Comparison of ENCODE assay signal across 29 mouse cellular contexts in genomic region chr1:181872639-181873038, GRCm38 (mm10). TPM values are rescaled to one million over a fixed set of nuclear protein-coding genes. Genes with fewer than 3 reads are reported as not detected.
DNase-seq lines count a peak whose midpoint lies in the region; ATAC-seq lines count a peak whose summit lies in the region.
"Had no signal": no experiment of that assay in that cellular context is flagged by ENCODE, and none has a peak within 500 bp of the region (broad histone marks: within the 10 kb centered on the region; RNA-seq: fewer than 3 reads in every experiment).

No protein-coding gene starts in this region.

- no peak overlapping the region for H3K27ac ChIP-seq in heart, embryonic 11.5 days (ENCODE audit: low read depth, low read length)
- H3K27ac ChIP-seq in liver, embryonic 12.5 days = no peak overlapping the region
- H3K27ac ChIP-seq: embryonic facial prominence, embryonic 12.5 days; embryonic facial prominence, embryonic 15.5 days; gastrocnemius, adult 2 months; heart, adult 2 months; heart, embryonic 13.5 days; hindbrain, embryonic 10.5 days; hindbrain, embryonic 13.5 days; intestine, embryonic 15.5 days had no signal

- H3K27me3 ChIP-seq in heart, embryonic 11.5 days (ENCODE audit: control insufficient read depth, insufficient read depth, low read length) = no peaks in the 10 kb centered on the region
- H3K27me3 ChIP-seq in liver, embryonic 12.5 days (replicated peaks) = no peaks in the 10 kb centered on the region
- H3K27me3 ChIP-seq: CH12.LX; embryonic facial prominence, embryonic 12.5 days; embryonic facial prominence, embryonic 15.5 days; heart, embryonic 13.5 days; hindbrain, embryonic 13.5 days; intestine, embryonic 15.5 days; Patski had no signal

- 68% methylated on average over 3 of the region's 3 CpGs for WGBS in heart, embryonic 11.5 days (ENCODE audit: insufficient replicate concordance)
- WGBS in liver, embryonic 12.5 days (ENCODE audit: insufficient replicate concordance) = 46% methylated on average over 3 of the region's 3 CpGs

- no peak overlapping the region for H3K9ac ChIP-seq in heart, embryonic 11.5 days (ENCODE audit: low read depth, low read length)
- no peak overlapping the region for H3K9ac ChIP-seq in liver, embryonic 12.5 days
- H3K9ac ChIP-seq: embryonic facial prominence, embryonic 12.5 days; embryonic facial prominence, embryonic 15.5 days; forebrain, postnatal 0 days; heart, embryonic 13.5 days; hindbrain, embryonic 13.5 days; intestine, embryonic 15.5 days had no signal

- no peak overlapping the region for H3K4me2 ChIP-seq in heart, embryonic 11.5 days
- H3K4me2 ChIP-seq in liver, embryonic 12.5 days = no peak overlapping the region
- H3K4me2 ChIP-seq: embryonic facial prominence, embryonic 12.5 days; embryonic facial prominence, embryonic 15.5 days; heart, embryonic 13.5 days; hindbrain, embryonic 13.5 days; intestine, embryonic 15.5 days had no signal

- no peak for ATAC-seq in heart, embryonic 11.5 days (replicated peaks; ENCODE audit: insufficient number of reproducible peaks, low FRiP score, low TSS enrichment)
- peak; percentile 81 for ATAC-seq in granulocyte monocyte progenitor cell, adult 5-6 weeks (replicated peaks; ENCODE audit: poor library complexity, severe bottlenecking)
- peak; percentile 54 for ATAC-seq in megakaryocyte progenitor cell, adult 5-6 weeks (replicated peaks; ENCODE audit: poor library complexity)
- ATAC-seq in liver, embryonic 12.5 days = no peak
- ATAC-seq: forebrain, embryonic 14.5 days; forebrain, postnatal 0 days; hindbrain, embryonic 16.5 days; intestine, embryonic 15.5 days; Patski had no signal

- H3K4me3 ChIP-seq in heart, embryonic 11.5 days (ENCODE audit: low read depth, low read length) = no peak overlapping the region
- H3K4me3 ChIP-seq in liver, embryonic 12.5 days = no peak overlapping the region
- H3K4me3 ChIP-seq: embryonic facial prominence, embryonic 12.5 days; embryonic facial prominence, embryonic 15.5 days; gastrocnemius, adult 2 months; heart, adult 2 months; heart, embryonic 13.5 days; hindbrain, embryonic 10.5 days; hindbrain, embryonic 13.5 days; intestine, embryonic 15.5 days had no signal

- no peaks in the 10 kb centered on the region for H3K36me3 ChIP-seq in heart, embryonic 11.5 days (ENCODE audit: control insufficient read depth, insufficient read depth, low read length)
- no peaks in the 10 kb centered on the region for H3K36me3 ChIP-seq in liver, embryonic 12.5 days
- H3K36me3 ChIP-seq: embryonic facial prominence, embryonic 12.5 days; embryonic facial prominence, embryonic 15.5 days; G1E; heart, embryonic 13.5 days; hindbrain, embryonic 10.5 days; hindbrain, embryonic 13.5 days; intestine, embryonic 15.5 days had no signal

- peak; percentile 1 for DNase-seq in heart, adult 11 months
- DNase-seq in heart, adult 8-10 months (ENCODE audit: low spot score) = no peak
- DNase-seq: adrenal gland, adult 8-10 months; adrenal gland, postnatal 25 days; B cell, adult 2 months; cerebellum, adult 11-12 months; cerebellum, adult 9-10 months; cerebellum, postnatal 14 days; forebrain, postnatal 0 days; gastrocnemius, adult 2 months; gastrocnemius, postnatal 14 days; heart, adult 2 months; heart, postnatal 14 days; kidney, adult 11 months had no signal

- no peaks in the 10 kb centered on the region for H3K9me3 ChIP-seq in heart, embryonic 11.5 days (replicated peaks; ENCODE audit: control insufficient read depth, low read length)
- H3K9me3 ChIP-seq in liver, embryonic 12.5 days (replicated peaks) = no peaks in the 10 kb centered on the region
- H3K9me3 ChIP-seq: embryonic facial prominence, embryonic 12.5 days; embryonic facial prominence, embryonic 15.5 days; G1E; heart, embryonic 13.5 days; hindbrain, embryonic 10.5 days; hindbrain, embryonic 13.5 days; intestine, embryonic 15.5 days had no signal

- no peaks in the 10 kb centered on the region for H3K4me1 ChIP-seq in heart, embryonic 11.5 days (ENCODE audit: control insufficient read depth, insufficient read depth, low read length)
- peaks cover 7% of the 10 kb centered on the region; the same call in 1 of the 2 replicates for H3K4me1 ChIP-seq in liver, embryonic 12.5 days
- H3K4me1 ChIP-seq: embryonic facial prominence, embryonic 12.5 days; embryonic facial prominence, embryonic 15.5 days; hindbrain, embryonic 13.5 days; intestine, embryonic 15.5 days had no signal

RNA-seq across cellular contexts. Expression of gene Lbr, which starts 29.8 kb away (rescaled TPM):
- 105 and 112 TPM in 2 replicates for polyA plus RNA-seq in heart, embryonic 11.5 days (2014; fragmentation: Nextera tagmentation; extraction: Ambion mirVana)
- total RNA-seq in granulocyte monocyte progenitor cell, adult 5-6 weeks (2014; fragmentation: Nextera tagmentation) = 132 and 145 TPM in 2 replicates
- total RNA-seq in granulocyte monocyte progenitor cell, adult 5-6 weeks (2017) = 245 and 274 TPM in 2 replicates
- 243 and 247 TPM in 2 replicates for total RNA-seq in megakaryocyte progenitor cell, adult 5-6 weeks (2015)
- total RNA-seq in megakaryocyte progenitor cell, adult 5-6 weeks (2017) = 206 and 228 TPM in 2 replicates
- 284 and 296 TPM in 2 replicates for polyA plus RNA-seq in liver, embryonic 12.5 days (2016; fragmentation: Nextera tagmentation; extraction: Ambion mirVana)
- total RNA-seq in heart, adult 8-10 months (2022) = 10 to 100 TPM; 18.8 to 21.3 (median 20.1) TPM

Comparison
In these comparisons a context has a peak if more than half of its experiments do, and no peak if none do; other contexts are left out.
1. ATAC-seq: peak in granulocyte monocyte progenitor cell, adult 5-6 weeks (single experiment) and megakaryocyte progenitor cell, adult 5-6 weeks (single experiment); none in heart, embryonic 11.5 days (single experiment) and liver, embryonic 12.5 days (single experiment).
2. RNA of gene Lbr, which starts 29.8 kb away (total RNA-seq): 132 to 274 TPM in granulocyte monocyte progenitor cell, adult 5-6 weeks and 206 to 247 TPM in megakaryocyte progenitor cell, adult 5-6 weeks; 18.8 to 21.3 TPM in heart, adult 8-10 months; every median in the first group is over 4 times any median in the second.